Mouse (Mus musculus) spleen, adult 2 months (tissue): ENCODE data around the gene Zscan21. TPM values are rescaled to one million over a fixed set of nuclear protein-coding genes. Genes with fewer than 3 reads are reported as not detected.

Experiments
- DNase-seq, 2 experiments: peaks; one replicate each; pipeline versions ENCODE4 v3.0.0 to v3.0.0-alpha.2; 2012 to 2021; ENCODE audit warnings: low spot score in 2 of 2, low read depth in 1 of 2
- H3K27ac ChIP-seq: fragments of 200-500 bp; 2 replicates; pipeline ENCODE4 v1.5.1; 2012; ENCODE audit warnings: low read length, inconsistent platforms; ENCODE audit not compliant: insufficient read depth
- H3K27me3 ChIP-seq: fragments of 200-500 bp; 2 replicates; pipeline ENCODE4 v1.6.1; 2012; ENCODE audit warnings: mild to moderate bottlenecking, moderate library complexity, low read length, inconsistent platforms; ENCODE audit not compliant: control insufficient read depth, insufficient read depth
- H3K36me3 ChIP-seq: fragments of 200-500 bp; 2 replicates; pipeline ENCODE4 v1.6.1; 2012; ENCODE audit warnings: mild to moderate bottlenecking, low read length, inconsistent platforms; ENCODE audit not compliant: control insufficient read depth, insufficient read depth
- H3K4me1 ChIP-seq: fragments of 200-500 bp; 2 replicates; pipeline ENCODE4 v1.6.1; 2011; ENCODE audit warnings: inconsistent platforms; ENCODE audit not compliant: control insufficient read depth, insufficient read depth, insufficient read length
- H3K4me3 ChIP-seq: fragments of 200-500 bp; 2 replicates; pipeline ENCODE4 v1.5.1; 2011; ENCODE audit warnings: mild to moderate bottlenecking, inconsistent platforms; ENCODE audit not compliant: insufficient read depth, insufficient read length; ENCODE audit errors: extremely low read depth
- CTCF ChIP-seq: fragments of 200-500 bp; IDR thresholded peaks from 2 replicates; pipeline ENCODE4 v1.5.1; 2011; ENCODE audit warnings: mild to moderate bottlenecking, inconsistent platforms; ENCODE audit not compliant: insufficient read depth, insufficient read length, insufficient replicate concordance; ENCODE audit errors: extremely low read depth
- POLR2A ChIP-seq: fragments of 200-500 bp; IDR thresholded peaks from 2 replicates; pipeline ENCODE4 v1.6.1; 2011; ENCODE audit warnings: low read depth, low read length, inconsistent platforms
- WGBS: fragments of 180-500 bp; shearing (Covaris S2); methylation state at CpG from one replicate; pipeline ENCODE4 v1.1.7; 2018; 5-methylcytosine and 5-hydroxymethylcytosine counted together
- polyA plus RNA-seq: library from polyadenylated mRNA; depleted of rRNA; stranded (reverse); fragments of >200 nt; gene quantifications from 2 replicates; pipeline ENCODE4 v1.2.3, GENCODE M21; 2012; rRNA removed

The Zscan21 gene
- polyA plus RNA-seq, 1 experiment: 3.3 TPM

DNA sequence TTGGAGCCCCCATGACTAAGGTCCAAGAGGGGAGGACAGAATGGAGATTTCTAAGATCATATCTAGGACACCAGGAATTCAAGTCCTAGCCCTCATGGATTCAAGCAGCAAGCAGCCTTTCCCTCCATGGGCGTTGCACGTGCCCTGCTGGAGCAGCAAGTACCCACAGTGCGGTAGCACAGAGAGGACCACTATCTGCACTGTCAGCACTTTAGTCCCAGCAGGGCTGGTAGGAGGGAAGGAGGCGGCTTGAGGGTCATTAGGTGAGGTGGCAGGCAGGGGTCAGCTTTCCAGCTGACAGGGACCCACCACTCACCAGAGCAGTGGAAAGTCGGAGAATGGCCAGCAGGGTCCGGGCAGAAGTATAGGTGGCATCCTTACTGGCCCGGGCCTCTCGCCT lies 48.9 kb downstream of the Zscan21 start:
- Histone ChIP-seq H3K36me3 (peaks cover 39% of the 10 kb centered on the region), H3K4me3 (no peak overlapping the region), H3K27me3 (no peaks in the 10 kb centered on the region), H3K4me1 (peaks cover 3% of the 10 kb centered on the region; the same call in 1 of the 2 replicates), H3K27ac (no peak overlapping the region)
- WGBS: 97% methylated on average over 8 of the region's 8 CpGs
- TF ChIP-seq CTCF: no peak
- TF ChIP-seq POLR2A: no peak
- no peak for DNase-seq

DNA sequence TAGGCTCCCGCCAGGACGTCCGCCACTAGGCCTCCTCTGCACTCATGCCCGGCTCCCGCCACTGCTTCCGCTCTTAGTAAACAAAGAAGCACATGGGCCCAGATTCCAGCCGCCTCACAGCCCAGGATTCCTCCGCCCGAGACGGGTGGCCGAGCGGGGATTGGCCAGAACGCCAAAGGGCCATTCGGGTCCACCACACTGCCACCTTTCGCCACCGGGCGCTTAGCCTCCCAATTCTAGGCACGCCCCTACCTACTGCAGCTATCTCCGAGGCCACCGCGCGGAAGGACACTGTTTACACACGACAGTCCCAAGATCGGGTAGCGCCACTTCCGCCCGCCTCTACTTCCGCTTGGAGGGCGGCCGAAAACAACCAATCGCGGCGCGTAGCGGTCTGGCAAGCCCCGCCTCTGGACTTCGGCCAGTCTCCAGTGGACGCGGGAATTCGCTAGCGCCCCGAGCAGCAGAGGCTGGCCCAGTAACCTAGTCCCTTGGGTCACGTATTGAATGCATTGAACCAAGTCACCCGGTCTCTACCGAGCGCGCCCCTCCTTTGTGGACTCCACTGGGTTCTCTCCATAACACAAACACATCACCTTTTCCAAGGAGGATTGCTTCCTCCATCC lies 54.3 kb downstream of the Zscan21 start:
- Histone ChIP-seq H3K36me3 (peaks cover 25% of the 10 kb centered on the region), H3K4me3 (peak overlapping the region; percentile 92), H3K4me1 (no peaks in the 10 kb centered on the region), H3K27ac (peak overlapping the region; percentile 94), H3K27me3 (no peaks in the 10 kb centered on the region)
- under 1% methylated on average over 47 of the region's 47 CpGs for WGBS
- TF ChIP-seq CTCF: 0 out of 2 replicates have a peak, but pooled peaks have one; percentile 0
- no peak; the same call in 1 of the 2 replicates for TF ChIP-seq POLR2A
- peak; percentile 90 to 93 for DNase-seq

DNA sequence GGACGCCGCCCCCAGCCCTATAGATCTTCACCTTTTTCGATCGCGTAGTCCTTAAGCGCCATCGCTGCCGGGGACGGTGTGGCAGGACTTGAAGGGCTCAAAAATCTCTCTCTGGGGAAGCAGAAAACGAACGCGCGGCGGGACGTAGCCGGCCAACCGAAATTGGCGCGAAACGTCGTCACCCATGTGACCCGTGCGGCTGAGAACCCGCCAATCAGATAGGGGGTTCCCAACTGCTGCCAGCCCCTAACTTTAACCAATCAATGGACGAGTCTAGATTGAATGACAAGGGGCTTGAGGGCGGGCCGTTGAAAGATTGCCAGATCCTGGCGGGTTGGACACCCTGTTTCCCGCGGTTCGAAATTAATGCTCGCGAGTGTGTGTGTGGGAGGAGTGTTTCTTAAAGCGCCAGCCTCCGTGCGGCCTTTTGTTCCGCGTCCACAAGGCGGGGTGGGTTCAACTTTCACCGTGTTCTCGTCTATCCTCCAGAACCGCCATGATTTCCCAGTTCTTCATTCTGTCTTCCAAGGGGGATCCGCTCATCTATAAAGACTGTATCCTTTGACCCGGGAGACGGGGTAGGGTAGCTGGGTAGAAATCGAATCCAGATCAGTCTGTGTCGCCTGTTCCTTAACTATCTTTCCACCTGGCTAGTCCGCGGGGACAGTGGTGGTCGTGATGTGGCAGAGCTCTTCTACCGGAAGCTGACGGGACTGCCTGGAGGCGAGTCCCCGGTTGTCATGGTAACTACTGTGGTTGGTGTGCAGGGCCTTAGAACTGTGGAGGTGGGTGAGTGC lies 55.2 kb downstream of the Zscan21 start, which contains the start of the genes Ap4m1 and Mcm7:
Ap4m1 (plus strand) TSS at position 308 of the 797 bp plus-strand sequence.
Mcm7 (minus strand) TSS at position 728 of the 797 bp plus-strand sequence.
- Histone ChIP-seq H3K36me3 (peaks cover 19% of the 10 kb centered on the region), H3K4me1 (no peaks in the 10 kb centered on the region), H3K27ac (peak within 1 kb of the TSS; percentile 94), H3K27me3 (no peaks in the 10 kb centered on the region), H3K4me3 (peak within 1 kb of the TSS; percentile 92)
- WGBS: under 1% methylated on average over 54 of the region's 54 CpGs
- TF ChIP-seq CTCF: no peak
- peak; percentile 29; the same call in 1 of the 2 replicates for TF ChIP-seq POLR2A
- DNase-seq: peak; percentile 92 to 93

DNA sequence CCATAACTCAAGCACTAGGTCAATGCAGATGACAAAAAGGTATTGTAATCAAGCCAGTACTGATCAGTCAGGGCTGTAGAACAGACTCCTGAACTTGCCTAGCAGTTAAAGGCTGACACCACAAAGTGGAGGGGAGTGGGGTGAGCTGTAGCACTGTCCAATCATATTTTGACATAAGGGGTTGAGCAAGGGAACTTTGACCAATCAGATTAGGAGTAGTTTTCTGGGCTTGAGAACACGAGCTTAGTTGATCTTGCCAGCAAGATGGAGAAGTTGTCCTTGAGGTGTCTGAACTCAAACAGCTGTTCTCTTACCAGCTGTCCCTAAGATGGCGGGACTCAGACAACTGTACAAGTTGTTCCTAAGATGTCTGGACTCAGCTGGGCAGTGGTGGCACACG lies 56.5 kb downstream of the Zscan21 start:
- no peak for TF ChIP-seq CTCF
- TF ChIP-seq POLR2A: no peak
- no peaks in the 10 kb centered on the region for H3K27me3 ChIP-seq
- no peak overlapping the region for H3K4me3 ChIP-seq
- no peak overlapping the region for H3K27ac ChIP-seq
- H3K36me3 ChIP-seq: peaks cover 11% of the 10 kb centered on the region
- DNase-seq: no peak
- H3K4me1 ChIP-seq: no peaks in the 10 kb centered on the region
- WGBS: 73% methylated on average over 3 of the region's 3 CpGs

Other genes with a start within 250 kb of the Zscan21 start
- gene Pilrb2, start 245.1 kb upstream of the Zscan21 start, polyA plus RNA-seq: 28.8 and 47.8 TPM in 2 replicates
- gene Cyp3a13, start 195.3 kb upstream of the Zscan21 start, polyA plus RNA-seq: not detected in 2 replicates
- 0.02 TPM in 2 replicates for gene Gjc3, start 153.8 kb upstream of the Zscan21 start, polyA plus RNA-seq
- not detected in 2 replicates for gene Azgp1, start 135.4 kb upstream of the Zscan21 start, polyA plus RNA-seq
- not detected in 2 replicates for gene Smok3a, start 95.6 kb upstream of the Zscan21 start, polyA plus RNA-seq
- gene Smok3b, start 95.5 kb upstream of the Zscan21 start, polyA plus RNA-seq: not detected in 2 replicates
- gene Smok3c, start 63.7 kb upstream of the Zscan21 start, polyA plus RNA-seq: not detected in 2 replicates
- 1.6 and 1.8 TPM in 2 replicates for gene Zkscan1, start 31.8 kb upstream of the Zscan21 start, polyA plus RNA-seq
- gene Zfp113, start 38.8 kb downstream of the Zscan21 start, polyA plus RNA-seq: 1.1 and 3.5 TPM in 2 replicates
- 34.3 and 38.1 TPM in 2 replicates for gene Cops6, start 44.2 kb downstream of the Zscan21 start, polyA plus RNA-seq
- 20.2 and 22.6 TPM in 2 replicates for gene Ap4m1, start 55.1 kb downstream of the Zscan21 start, polyA plus RNA-seq
- gene Mcm7, start 55.5 kb downstream of the Zscan21 start, polyA plus RNA-seq: 35.7 and 51.0 TPM in 2 replicates
- gene Taf6, start 70.5 kb downstream of the Zscan21 start, polyA plus RNA-seq: 38.6 and 50.6 TPM in 2 replicates
- 2.9 and 4.3 TPM in 2 replicates for gene Cnpy4, start 70.6 kb downstream of the Zscan21 start, polyA plus RNA-seq
- gene Mblac1, start 77.4 kb downstream of the Zscan21 start, polyA plus RNA-seq: 2.6 and 4.0 TPM in 2 replicates
- gene Nxpe5, start 109.0 kb downstream of the Zscan21 start, polyA plus RNA-seq: 1.2 and 1.6 TPM in 2 replicates
- 108 and 135 TPM in 2 replicates for gene Lamtor4, start 138.6 kb downstream of the Zscan21 start, polyA plus RNA-seq
- gene BC037034, start 147.1 kb downstream of the Zscan21 start, polyA plus RNA-seq: 114 and 128 TPM in 2 replicates
- 0.06 and 0.08 TPM in 2 replicates for gene Gal3st4, start 155.9 kb downstream of the Zscan21 start, polyA plus RNA-seq
- not detected in 2 replicates for gene Gm43720, start 163.1 kb downstream of the Zscan21 start, polyA plus RNA-seq
- gene Gpc2, start 163.1 kb downstream of the Zscan21 start, polyA plus RNA-seq: 4.4 and 4.8 TPM in 2 replicates
- gene Stag3, start 163.3 kb downstream of the Zscan21 start, polyA plus RNA-seq: 2.3 and 2.5 TPM in 2 replicates
- gene Pvrig, start 225.1 kb downstream of the Zscan21 start, polyA plus RNA-seq: 3.5 and 5.2 TPM in 2 replicates